ENCODE assay signal across 21 mouse cellular contexts in genomic region chr12:40176158-40176557, GRCm38 (mm10). TPM values are rescaled to one million over a fixed set of nuclear protein-coding genes. Genes with fewer than 3 reads are reported as not detected.
DNase-seq lines count a peak whose midpoint lies in the region; ATAC-seq and TF ChIP-seq lines count a peak whose summit lies in the region.
"Had no signal": no experiment of that assay in that cellular context is flagged by ENCODE, and none has a peak within 500 bp of the region (broad histone marks: within the 10 kb centered on the region; RNA-seq: fewer than 3 reads in every experiment).

No protein-coding gene starts in this region.

- H3K36me3 ChIP-seq in ES-E14 (ENCODE audit: control insufficient read depth, insufficient read depth, low read length, poor library complexity, severe bottlenecking), result no peaks in the 10 kb centered on the region; the same call in 1 of the 2 replicates
- peaks cover 0 to 2% of the 10 kb centered on the region in 2 experiments; a peak in 1 of 4 replicates for H3K36me3 ChIP-seq in MEL (ENCODE audit: control insufficient read depth in 1 of 2, insufficient read depth in 2 of 2, low read length in 2 of 2)
- H3K36me3 ChIP-seq: G1E had no signal

- H3K4me3 ChIP-seq in ES-E14 (ENCODE audit: insufficient read depth in 1 of 2, low read depth in 1 of 2, low read length in 2 of 2, poor library complexity in 1 of 2, severe bottlenecking in 1 of 2) (no peak overlapping the region), MEL (ENCODE audit: control insufficient read depth in 1 of 2, insufficient read depth in 1 of 2, low read depth in 2 of 2, low read length in 2 of 2) (no peak overlapping the region)

- H3K79me2 ChIP-seq in MEL (ENCODE audit: control insufficient read depth, insufficient read depth, low read length, poor library complexity), result no peaks in the 10 kb centered on the region

- no peaks in the 10 kb centered on the region for H3K27me3 ChIP-seq in MEL (ENCODE audit: control insufficient read depth in 1 of 2, insufficient read depth in 2 of 2, low read length in 2 of 2)
- H3K27me3 ChIP-seq: CH12.LX, Patski had no signal

- H3K4me1 ChIP-seq in ES-E14 (ENCODE audit: control insufficient read depth in 2 of 2, insufficient read depth in 2 of 2, low read length in 2 of 2, poor library complexity in 1 of 2), result no peaks in the 10 kb centered on the region
- peaks cover 0 to 8% of the 10 kb centered on the region in 2 experiments; a peak in 3 of 4 replicates for H3K4me1 ChIP-seq in MEL (ENCODE audit: control insufficient read depth in 1 of 2, insufficient read depth in 2 of 2, low read length in 2 of 2)

- in situ Hi-C loops in ES-E14 (cut with MboI; ENCODE audit: low sequenced_read_pairs in 2 of 2, unreplicated experiment in 2 of 2), result no loop called here

- H3K9me3 ChIP-seq in ES-E14 (ENCODE audit: control insufficient read depth, insufficient read depth, low read depth, low read length) (peaks cover 2% of the 10 kb centered on the region; the same call in 1 of the 2 replicates), MEL (replicated peaks; ENCODE audit: insufficient read depth, low read length) (no peaks in the 10 kb centered on the region)
- H3K9me3 ChIP-seq: G1E had no signal

- H3K9ac ChIP-seq in ES-E14 (ENCODE audit: insufficient read depth, low read depth, low read length, poor library complexity, severe bottlenecking) (no peak overlapping the region), MEL (ENCODE audit: control insufficient read depth, low read depth, low read length, poor library complexity, severe bottlenecking) (no peak overlapping the region)

- DNase-seq in ES-E14 (ENCODE audit: low read depth, low spot score) (no peak), MEL (ENCODE audit: low read depth, low spot score) (no peak)
- DNase-seq in frontal cortex, postnatal 14 days (ENCODE audit: low spot score in 2 of 2), result no peak
- DNase-seq: adrenal gland, adult 2 months; adrenal gland, adult 8-10 months; adrenal gland, postnatal 10 days; adrenal gland, postnatal 14 days; adrenal gland, postnatal 25 days; adrenal gland, postnatal 36 days; B cell, adult 2 months; cerebellum, adult 11 months; cerebellum, adult 11-12 months; cerebellum, adult 18-20 months; cerebellum, adult 2 months; cerebellum, adult 8-10 months had no signal

- TF ChIP-seq CTCF in MEL (IDR thresholded peaks at IDR 0.05 in 2 of 3, conservative IDR thresholded peaks at IDR 0.05 in 1 of 3; ENCODE audit: control insufficient read depth in 1 of 3, insufficient read depth in 1 of 3, low read depth in 2 of 3, low read length in 3 of 3, poor library complexity in 1 of 3, severe bottlenecking in 1 of 3), result no peak

- TF ChIP-seq EP300 in MEL (IDR thresholded peaks at IDR 0.05; ENCODE audit: low read depth in 1 of 2, low read length in 2 of 2), result no peak

- ATAC-seq in inflammation-experienced regulatory T-cells, adult 6 months, result no peak
- ATAC-seq: Patski had no signal

- TF ChIP-seq POLR2A in MEL (IDR thresholded peaks at IDR 0.05; ENCODE audit: control insufficient read depth in 1 of 2, insufficient read depth in 1 of 2, low read depth in 1 of 2, low read length in 2 of 2, poor library complexity in 1 of 2), result no peak

- no peak for TF ChIP-seq RAD21 in MEL (IDR thresholded peaks at IDR 0.05; ENCODE audit: low read depth, low read length)

- H3K27ac ChIP-seq in ES-E14 (ENCODE audit: insufficient read depth, low read depth, low read length, poor library complexity, severe bottlenecking), result no peak overlapping the region
- H3K27ac ChIP-seq in MEL (ENCODE audit: control insufficient read depth, low read depth, low read length), result no peak overlapping the region

TF ChIP-seq in ES-E14, 5 proteins besides CTCF, POLR2A, EP300 and RAD21:
- TF ChIP-seq ZC3H11A (IDR thresholded peaks at IDR 0.05; ENCODE audit: borderline replicate concordance, low read depth, low read length) (no peak), ZNF384 (IDR thresholded peaks at IDR 0.05; ENCODE audit: low read depth, low read length) (peak; percentile 82)

TF ChIP-seq in MEL, 35 proteins besides CTCF, POLR2A, EP300 and RAD21:
- TF ChIP-seq JUND (IDR thresholded peaks at IDR 0.05; ENCODE audit: low read depth, low read length) (no peak), HCFC1 (IDR thresholded peaks at IDR 0.05; ENCODE audit: low read depth, low read length) (no peak), ETS1 (IDR thresholded peaks at IDR 0.05; ENCODE audit: low read depth, low read length) (no peak), BHLHE40 (IDR thresholded peaks at IDR 0.05; ENCODE audit: borderline replicate concordance, low read depth, low read length) (no peak), ZNF384 (IDR thresholded peaks at IDR 0.05; ENCODE audit: low read depth, low read length) (peak; percentile 79), MEF2A (IDR thresholded peaks at IDR 0.05; ENCODE audit: extremely low read depth, insufficient replicate concordance, low read depth, low read length, poor library complexity, severe bottlenecking) (no peak), ZMIZ1 (IDR thresholded peaks at IDR 0.05; ENCODE audit: low read depth, low read length) (no peak), TBP (IDR thresholded peaks at IDR 0.05; ENCODE audit: low read depth, low read length) (no peak)

RNA-seq across cellular contexts. Expression of gene Lsmem1, which starts 23.1 kb away (rescaled TPM):
- total RNA-seq in ES-E14 (2012; rRNA removed) (0.09 and 0.16 TPM in 2 replicates), MEL (2012; rRNA removed) (not detected in 2 replicates)
- under 1 TPM in 1 of 2 experiments, not detected in 1; 0.14 TPM for polyA plus RNA-seq in MEL (2012; ENCODE audit: insufficient read depth in 1 of 2, insufficient read length in 2 of 2, low read depth in 1 of 2, low replicate concordance in 2 of 2, missing spikeins in 1 of 2)
- polyA plus RNA-seq in inflammation-experienced regulatory T-cells, adult 6 months (2017; shearing (Covaris generic)), result under 1 TPM in 1 of 3 experiments, not detected in 2; 0.38 TPM
- total RNA-seq: adrenal gland, postnatal 14 days; adrenal gland, postnatal 25 days; adrenal gland, postnatal 36 days; CH12.LX had no signal
- polyA plus RNA-seq: adrenal gland, adult 2 months; CD4-positive, CD25-positive, alpha-beta regulatory T cell, adult 4 months; G1E; Patski had no signal

RNA-seq across cellular contexts. Expression of gene Scin, which starts 42.1 kb away (rescaled TPM):
- total RNA-seq in ES-E14 (2012; rRNA removed) (0.21 and 0.31 TPM in 2 replicates), MEL (2012; rRNA removed) (0.04 and 0.07 TPM in 2 replicates)
- under 1 TPM in 1 of 2 experiments, not detected in 1; 0.03 TPM for polyA plus RNA-seq in MEL (2012; ENCODE audit: insufficient read depth in 1 of 2, insufficient read length in 2 of 2, low read depth in 1 of 2, low replicate concordance in 2 of 2, missing spikeins in 1 of 2)
- polyA plus RNA-seq in inflammation-experienced regulatory T-cells, adult 6 months (2017; shearing (Covaris generic)), result 1 to 10 TPM; 2.1 to 9.3 (median 3.1) TPM
- total RNA-seq: CH12.LX had no signal
- polyA plus RNA-seq: C2C12, G1E had no signal
